Mouse (Mus musculus) Patski (cell line): ENCODE results near the gene Synj2bp. TPM values are rescaled to one million over a fixed set of nuclear protein-coding genes. Genes with fewer than 3 reads are reported as not detected.
"Not testable (repeated sequence)": the region's sequence is repeated elsewhere in the genome, so short reads cannot be mapped to it uniquely, and the experiment has no call there.

Source experiments
- ATAC-seq: fragments of 100-300 bp; one replicate; pipeline ENCODE4 v1.8.0; 2021
- CTCF ChIA-PET: fragments of 350-600 bp; sonication (Branson Sonifier 250); formaldehyde crosslinking; loops from one replicate; lab custom pipeline; 2022; ENCODE audit warnings: inconsistent platforms; lab: Charles Lee
- POLR2A ChIA-PET: fragments of 350-600 bp; sonication (Branson Sonifier 250); formaldehyde crosslinking; loops from one replicate; lab custom pipeline; 2022; ENCODE audit warnings: antibody characterized with exemption, inconsistent platforms; lab: Charles Lee
- DNase-seq: peaks from one replicate; pipeline ENCODE4 v3.0.0-alpha.2; 2011; ENCODE audit warnings: low read depth, low spot score
- H3K27me3 ChIP-seq: fragments of 371-371 bp; one replicate; pipeline ENCODE4 v1.5.1; 2021
- CTCF ChIP-seq: fragments of 100-300 bp; IDR thresholded peaks from one replicate; pipeline ENCODE4 v1.5.1; 2021
- in situ Hi-C: fragments of 300-500 bp; cut with MboI; formaldehyde crosslinking; loops from 3 replicates; pipeline ENCODE4 v1.11.1; 2018; ENCODE audit warnings: low pct_unique_long_range_greater_than_20kb, mixed read lengths
- polyA plus RNA-seq: library from polyadenylated mRNA; unstranded; gene quantifications from one replicate; pipeline ENCODE4 v1.2.3, GENCODE M21; 2021

The Synj2bp gene
- polyA plus RNA-seq, 1 experiment from 2014 or later: 16.5 TPM

DNA sequence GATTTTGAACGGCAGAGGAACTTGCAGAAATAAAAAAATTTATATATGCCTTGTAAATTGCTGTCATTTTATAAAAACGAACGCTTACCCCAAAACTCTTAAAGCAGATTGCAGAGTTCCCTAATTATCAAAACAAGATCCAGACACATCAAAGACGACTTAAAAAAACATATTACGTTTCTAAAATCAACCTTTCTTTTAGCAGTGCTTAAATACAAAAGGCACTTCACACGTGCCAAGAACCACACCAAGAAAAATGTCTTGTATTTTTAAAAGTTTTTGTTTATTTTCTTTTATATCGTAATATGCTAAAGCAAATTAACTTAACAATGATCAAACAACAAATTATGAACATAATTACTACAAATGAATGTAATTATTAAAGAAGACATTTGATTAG is 48.5 kb downstream of the Synj2bp start:
- ATAC-seq: no peak
- ChIA-PET CTCF (no interaction called here), POLR2A (no interaction called here)
- in situ Hi-C loops: no loop called here
- H3K27me3 ChIP-seq: no peaks in the 10 kb centered on the region
- no peak for TF ChIP-seq CTCF
- DNase-seq: no peak

DNA sequence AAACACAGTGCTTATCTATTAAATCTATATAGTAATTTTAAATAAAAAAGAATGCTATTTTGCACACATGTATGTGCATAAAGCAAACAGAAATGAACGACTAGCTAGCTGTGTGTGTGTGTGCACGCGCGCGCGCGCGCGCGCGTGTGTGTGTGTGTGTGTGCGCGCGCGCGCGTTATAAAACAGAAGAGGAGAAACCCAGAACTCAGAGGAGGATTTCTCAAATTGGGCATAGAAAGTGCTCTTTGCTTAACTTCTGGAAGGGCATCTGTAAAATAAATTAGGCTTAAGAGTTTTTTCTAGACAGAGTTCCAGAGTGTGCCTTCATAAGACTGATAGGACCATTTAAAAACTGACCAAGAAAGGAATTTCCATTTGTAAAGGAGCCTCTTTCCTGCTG is 49.1 kb downstream of the Synj2bp start:
- in situ Hi-C loops: no loop called here
- H3K27me3 ChIP-seq: no peaks in the 10 kb centered on the region
- DNase-seq (no peak), ATAC-seq (no peak)
- CTCF ChIA-PET: no interaction called here
- POLR2A ChIA-PET: no interaction called here
- TF ChIP-seq CTCF: no peak

DNA sequence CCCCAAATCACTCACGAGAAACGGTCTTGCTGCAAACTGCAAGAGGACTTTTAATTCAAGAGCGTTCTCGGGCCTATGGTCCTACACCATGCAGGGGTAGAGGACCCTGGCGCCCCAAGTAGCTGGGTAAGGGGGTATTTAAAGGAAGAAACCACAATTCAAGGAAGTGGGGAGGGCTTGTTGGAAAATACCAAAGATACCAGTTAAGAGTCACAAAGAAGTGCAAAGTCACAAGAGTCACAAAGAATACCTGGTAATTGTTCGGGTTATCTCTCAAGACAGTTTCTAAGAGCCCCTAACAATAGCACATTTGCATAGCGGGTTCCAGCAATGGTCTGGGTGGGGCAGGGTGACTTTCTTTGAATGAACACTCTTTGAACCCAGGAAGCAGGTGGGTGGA is 73.7 kb downstream of the Synj2bp start:
- CTCF ChIA-PET, H3K27me3 ChIP-seq, ATAC-seq, in situ Hi-C loops, DNase-seq, POLR2A ChIA-PET: not testable (repeated sequence)

Other genes with a start within 250 kb of the Synj2bp start
- gene Slc8a3, start 199.7 kb downstream of the Synj2bp start, polyA plus RNA-seq: 0.03 TPM
- gene Gm4787, start 153.4 kb downstream of the Synj2bp start, polyA plus RNA-seq: 0.18 TPM
- 0.08 TPM for gene Adam4, start 111.0 kb downstream of the Synj2bp start, polyA plus RNA-seq
- 18.9 TPM for gene Cox16, start 47.8 kb downstream of the Synj2bp start, polyA plus RNA-seq
- 43.8 TPM for gene Gm20498, start within 50 bp of the Synj2bp start, polyA plus RNA-seq
- gene Adam21, start 35.6 kb upstream of the Synj2bp start, polyA plus RNA-seq: 0.15 TPM
- 38.8 TPM for gene Med6, start 62.1 kb upstream of the Synj2bp start, polyA plus RNA-seq
- 28.1 TPM for gene Ttc9, start 98.3 kb upstream of the Synj2bp start, polyA plus RNA-seq
- 10.5 TPM for gene Map3k9, start 248.3 kb upstream of the Synj2bp start, polyA plus RNA-seq